Comparison of ENCODE assay signal across 32 mouse cellular contexts in the genomic region with DNA sequence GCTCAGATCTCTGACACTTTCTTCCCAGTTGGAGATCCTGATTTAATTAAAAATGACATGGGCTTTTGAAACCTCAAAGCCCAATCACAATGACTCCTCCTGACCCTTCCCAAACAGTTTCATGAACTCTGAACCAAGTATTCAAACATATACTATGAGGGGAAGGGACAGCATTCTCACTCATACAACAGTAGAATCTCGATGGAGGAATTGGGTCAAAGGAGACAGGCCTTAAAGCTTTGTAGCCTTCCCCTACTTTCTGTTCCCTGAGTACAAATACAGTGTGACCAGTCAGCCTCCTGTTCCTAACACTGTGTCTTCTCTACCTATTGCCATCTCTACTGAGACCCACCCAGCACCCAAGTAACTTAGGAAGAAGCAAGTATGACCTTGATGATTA.
"Had no signal": no experiment of that assay in that cellular context is flagged by ENCODE, and none has a peak within 500 bp of the region (broad histone marks: within the 10 kb centered on the region; RNA-seq: fewer than 3 reads in every experiment).

No protein-coding gene starts in this region.

- H3K4me2 ChIP-seq: heart, embryonic 11.5 days; heart, embryonic 12.5 days; heart, embryonic 13.5 days; heart, embryonic 15.5 days; hindbrain, embryonic 12.5 days; hindbrain, embryonic 14.5 days; hindbrain, embryonic 15.5 days; intestine, embryonic 15.5 days; kidney, embryonic 15.5 days had no signal

- H3K36me3 ChIP-seq: heart, embryonic 10.5 days; heart, embryonic 12.5 days; heart, embryonic 13.5 days; heart, embryonic 15.5 days; hindbrain, embryonic 12.5 days; hindbrain, embryonic 15.5 days; intestine, embryonic 15.5 days; kidney, embryonic 15.5 days had no signal

- H3K4me3 ChIP-seq: heart, embryonic 10.5 days; heart, embryonic 12.5 days; heart, embryonic 13.5 days; heart, embryonic 15.5 days; hindbrain, embryonic 12.5 days; hindbrain, embryonic 15.5 days; intestine, embryonic 15.5 days; kidney, embryonic 15.5 days; layer of hippocampus, adult 2 months; left cerebral cortex, adult 2 months had no signal

- H3K4me1 ChIP-seq: heart, embryonic 10.5 days; heart, embryonic 12.5 days; heart, embryonic 13.5 days; heart, embryonic 15.5 days; hindbrain, embryonic 12.5 days; hindbrain, embryonic 15.5 days; intestine, embryonic 15.5 days; kidney, embryonic 15.5 days had no signal

- H3K27me3 ChIP-seq: heart, embryonic 12.5 days; heart, embryonic 13.5 days; heart, embryonic 15.5 days; hindbrain, embryonic 12.5 days; hindbrain, embryonic 15.5 days; intestine, embryonic 15.5 days; kidney, embryonic 15.5 days had no signal

- H3K9ac ChIP-seq: heart, embryonic 12.5 days; heart, embryonic 13.5 days; heart, embryonic 15.5 days; hindbrain, embryonic 12.5 days; hindbrain, embryonic 14.5 days; hindbrain, embryonic 15.5 days; intestine, embryonic 15.5 days; kidney, embryonic 15.5 days had no signal

- DNase-seq: heart, postnatal 10 days; heart, postnatal 36 days; heart, postnatal 4 days; kidney, adult 11 months; kidney, adult 18-20 months; kidney, adult 2 months; kidney, adult 8-10 months; kidney, postnatal 10 days; kidney, postnatal 14 days; kidney, postnatal 25 days; kidney, postnatal 36 days; kidney, postnatal 4 days; layer of hippocampus, adult 9-11 months; layer of hippocampus, postnatal 36 days had no signal

- H3K27ac ChIP-seq: heart, embryonic 10.5 days; heart, embryonic 13.5 days; heart, embryonic 15.5 days; hindbrain, embryonic 12.5 days; hindbrain, embryonic 14.5 days; hindbrain, embryonic 15.5 days; hindbrain, postnatal 0 days; intestine, embryonic 15.5 days; kidney, embryonic 15.5 days; kidney, postnatal 0 days; left cerebral cortex, adult 2 months had no signal

- H3K9me3 ChIP-seq: heart, embryonic 10.5 days; heart, embryonic 12.5 days; heart, embryonic 13.5 days; heart, embryonic 15.5 days; hindbrain, embryonic 12.5 days; hindbrain, embryonic 15.5 days; intestine, embryonic 15.5 days; kidney, embryonic 15.5 days had no signal

- ATAC-seq: hindbrain, embryonic 16.5 days; hindbrain, postnatal 0 days; inflammation-experienced regulatory T-cells, adult 6 months; intestine, embryonic 15.5 days; intestine, embryonic 16.5 days; intestine, postnatal 0 days had no signal
